Mouse (Mus musculus) inflammation-experienced regulatory T-cells (primary cell): ENCODE results near the gene Rims4. TPM values are rescaled to one million over a fixed set of nuclear protein-coding genes. Genes with fewer than 3 reads are reported as not detected.

Source experiments
- polyA plus RNA-seq, 2 experiments: library from polyadenylated mRNA; unstranded; fragments of 100-300 nt; shearing (Covaris generic); gene quantifications; one replicate each; pipeline ENCODE4 v1.2.1; 2017

The Rims4 gene
- polyA plus RNA-seq: not detected

DNA sequence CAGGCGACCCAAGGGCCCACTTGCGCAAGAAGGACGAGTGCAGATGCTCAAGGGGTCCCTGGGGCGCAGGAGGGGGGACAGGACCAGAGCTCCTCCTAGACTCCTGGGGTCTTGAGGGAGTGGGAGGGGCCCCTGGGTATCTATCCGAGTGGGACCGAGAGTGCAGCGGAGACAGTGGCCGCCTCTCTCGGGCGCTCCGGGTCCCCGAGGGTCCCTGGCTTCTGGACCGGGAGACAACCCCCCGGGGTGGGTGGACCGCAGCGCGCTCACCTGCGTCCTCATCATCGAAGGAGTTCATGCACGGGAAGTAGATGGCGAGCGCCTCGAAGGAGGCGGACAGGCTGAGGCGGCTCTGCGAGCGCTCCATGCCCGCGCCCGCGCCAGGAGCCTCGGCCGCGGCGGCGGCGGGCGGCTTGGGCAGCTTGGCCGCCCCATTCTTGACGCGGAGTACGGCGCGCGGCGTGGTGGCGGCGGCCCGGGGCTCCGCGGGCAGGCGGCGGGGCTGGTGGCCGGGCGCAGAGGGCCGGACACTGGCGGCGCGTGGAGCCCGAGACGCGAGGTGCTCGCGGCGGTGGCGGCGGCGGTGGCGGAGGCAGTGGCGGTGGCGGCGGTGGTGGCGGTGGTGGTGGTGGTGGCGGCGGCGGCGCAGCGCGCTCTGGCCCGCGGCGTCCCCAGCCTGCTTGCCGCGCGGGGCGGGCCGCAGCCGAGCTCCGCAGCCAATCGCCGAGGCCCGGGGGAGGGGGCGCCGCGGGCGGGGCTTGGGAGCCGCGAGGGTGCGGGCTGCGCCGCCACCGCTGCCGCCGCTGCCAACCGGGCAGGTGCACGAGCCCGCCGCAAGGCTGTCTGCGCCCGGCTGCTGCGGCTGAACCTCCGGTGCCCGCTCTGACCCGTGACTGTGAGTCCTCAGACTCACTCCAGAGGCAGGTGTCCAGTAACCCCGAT lies at the start of gene Rims4:
Gene Rims4 (minus strand): TSS at position 367 of the 942 bp plus-strand sequence.

DNA sequence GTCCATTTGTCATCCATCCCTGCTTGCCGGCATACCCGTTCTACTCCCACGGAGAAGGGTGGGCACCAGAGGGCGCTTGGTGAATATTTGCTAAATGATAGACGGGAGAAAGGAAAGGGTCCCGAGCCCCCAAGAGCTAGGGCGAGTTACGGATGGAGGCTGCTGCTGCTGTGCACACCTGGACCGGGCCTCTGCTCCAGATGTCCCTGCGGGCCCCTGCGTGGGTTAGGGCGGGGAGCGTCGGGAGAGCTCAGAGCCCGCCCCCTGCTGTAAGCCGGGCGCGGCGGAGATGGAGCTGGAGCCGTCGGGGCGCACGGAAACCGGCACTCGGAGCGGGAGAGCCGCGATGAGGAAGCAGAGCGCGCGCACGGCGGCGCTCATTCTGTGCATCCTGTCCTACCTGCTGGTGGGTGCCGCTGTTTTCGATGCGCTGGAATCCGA lies 65.0 kb downstream of the Rims4 start, which contains the start of gene Kcnk15:
Gene Kcnk15 (plus strand): TSS at position 191 of the 441 bp plus-strand sequence.

DNA sequence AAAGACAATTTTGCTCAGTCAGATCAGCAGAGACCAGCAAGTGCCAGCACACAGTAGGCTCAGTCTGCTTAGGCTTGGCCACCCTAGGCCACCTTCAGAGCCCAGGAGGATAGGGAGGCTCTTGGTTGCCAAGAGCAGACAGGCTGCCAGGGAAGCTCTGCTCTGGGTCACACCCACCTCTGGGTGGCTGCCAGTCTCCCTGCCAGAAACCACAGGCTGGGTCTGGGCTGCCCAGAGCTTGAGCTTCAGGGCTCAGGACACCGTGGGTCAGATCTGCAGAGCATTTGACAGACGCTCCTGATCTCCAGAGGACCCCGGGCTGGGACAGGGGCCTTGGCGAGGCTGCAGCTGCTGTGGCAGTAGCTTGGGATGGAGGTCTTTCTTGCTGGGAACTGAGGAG lies 97.9 kb downstream of the Rims4 start, which contains the start of gene Ccn5:
Gene Ccn5 (plus strand): TSS at position 255 of the 400 bp plus-strand sequence.

Other genes with a start within 250 kb of the Rims4 start
- gene Ada, start 168.4 kb downstream of the Rims4 start, polyA plus RNA-seq: 10 to 100 TPM in 1 of 2 experiments, 1 to 10 TPM in 1; 7.3 to 11.3 TPM
- gene Ccn5, start 97.8 kb downstream of the Rims4 start, polyA plus RNA-seq: 1 to 10 TPM in 1 of 2 experiments, not detected in 1; 1.2 TPM
- not detected for gene Kcnk15, start 65.0 kb downstream of the Rims4 start, polyA plus RNA-seq
- gene Ywhab, start 76.3 kb upstream of the Rims4 start, polyA plus RNA-seq: 100 to 1,000 TPM; 219 to 238 TPM
- 1 to 10 TPM; 1.4 to 2.8 TPM for gene Pabpc1l, start 106.8 kb upstream of the Rims4 start, polyA plus RNA-seq
- 100 to 1,000 TPM; 188 to 243 TPM for gene Stk4, start 151.6 kb upstream of the Rims4 start, polyA plus RNA-seq
- gene Tomm34, start 152.5 kb upstream of the Rims4 start, polyA plus RNA-seq: 100 to 1,000 TPM; 137 to 154 TPM